Mouse (Mus musculus): ENCODE data around the gene Gm12166. TPM values are rescaled to one million over a fixed set of nuclear protein-coding genes. Genes with fewer than 3 reads are reported as not detected.

Gm12166 gene
- polyA plus RNA-seq, 1 experiment, result 9.4 TPM

GRCm38 (mm10) chr11:46041607-46042267, 10.4 kb downstream of the Gm12166 start:
- TF ChIP-seq POLR2A (IDR thresholded peaks at IDR 0.05; ENCODE audit: low read depth, low read length), result no peak
- TF ChIP-seq CTCF (IDR thresholded peaks at IDR 0.05; ENCODE audit: extremely low read depth, insufficient read depth, insufficient read length, insufficient replicate concordance), result no peak
- no peaks in the 10 kb centered on the region for H3K27me3 ChIP-seq (ENCODE audit: control insufficient read depth, insufficient read depth, low read length)
- H3K36me3 ChIP-seq (ENCODE audit: control insufficient read depth, insufficient read depth, low read length), result no peaks in the 10 kb centered on the region
- no peak overlapping the region for H3K4me3 ChIP-seq (ENCODE audit: extremely low read depth, insufficient read depth, insufficient read length)
- DNase-seq (ENCODE audit: low read depth in 1 of 2, low spot score in 2 of 2), result no peak
- H3K27ac ChIP-seq (ENCODE audit: insufficient read depth, low read length), result no peak overlapping the region
- 72% methylated on average over 12 of the region's 12 CpGs for WGBS
- H3K4me1 ChIP-seq (ENCODE audit: control insufficient read depth, insufficient read depth, insufficient read length), result no peaks in the 10 kb centered on the region

GRCm38 (mm10) chr11:46040841-46041556, 11.1 kb downstream of the Gm12166 start:
- Histone ChIP-seq H3K36me3 (ENCODE audit: control insufficient read depth, insufficient read depth, low read length) (no peaks in the 10 kb centered on the region), H3K27ac (ENCODE audit: insufficient read depth, low read length) (no peak overlapping the region), H3K4me1 (ENCODE audit: control insufficient read depth, insufficient read depth, insufficient read length) (no peaks in the 10 kb centered on the region), H3K27me3 (ENCODE audit: control insufficient read depth, insufficient read depth, low read length) (no peaks in the 10 kb centered on the region), H3K4me3 (ENCODE audit: extremely low read depth, insufficient read depth, insufficient read length) (no peak overlapping the region)
- 81% methylated on average over 9 of the region's 9 CpGs for WGBS
- TF ChIP-seq CTCF (IDR thresholded peaks at IDR 0.05; ENCODE audit: extremely low read depth, insufficient read depth, insufficient read length, insufficient replicate concordance) (no peak), POLR2A (IDR thresholded peaks at IDR 0.05; ENCODE audit: low read depth, low read length) (no peak)
- no peak for DNase-seq (ENCODE audit: low read depth in 1 of 2, low spot score in 2 of 2)

- TF ChIP-seq POLR2A (IDR thresholded peaks at IDR 0.05; ENCODE audit: low read depth, low read length) (no peak), CTCF (IDR thresholded peaks at IDR 0.05; ENCODE audit: extremely low read depth, insufficient read depth, insufficient read length, insufficient replicate concordance) (no peak)
- no peaks in the 10 kb centered on the region for H3K36me3 ChIP-seq (ENCODE audit: control insufficient read depth, insufficient read depth, low read length)
- 50% methylated on average over 11 of the region's 11 CpGs for WGBS
- no peaks in the 10 kb centered on the region for H3K4me1 ChIP-seq (ENCODE audit: control insufficient read depth, insufficient read depth, insufficient read length)
- H3K4me3 ChIP-seq (ENCODE audit: extremely low read depth, insufficient read depth, insufficient read length), result no peak overlapping the region
- no peak overlapping the region for H3K27ac ChIP-seq (ENCODE audit: insufficient read depth, low read length)
- DNase-seq (ENCODE audit: low read depth in 1 of 2, low spot score in 2 of 2), result no peak
- no peaks in the 10 kb centered on the region for H3K27me3 ChIP-seq (ENCODE audit: control insufficient read depth, insufficient read depth, low read length)
Measured at GRCm38 (mm10) chr11:46039335-46039734, 12.8 kb downstream of the Gm12166 start.

GRCm38 (mm10) chr11:46038901-46039300, 13.2 kb downstream of the Gm12166 start:
- no peak overlapping the region for H3K27ac ChIP-seq (ENCODE audit: insufficient read depth, low read length)
- no peak overlapping the region for H3K4me3 ChIP-seq (ENCODE audit: extremely low read depth, insufficient read depth, insufficient read length)
- WGBS, result 76% methylated on average over 15 of the region's 15 CpGs
- no peak for TF ChIP-seq CTCF (IDR thresholded peaks at IDR 0.05; ENCODE audit: extremely low read depth, insufficient read depth, insufficient read length, insufficient replicate concordance)
- TF ChIP-seq POLR2A (IDR thresholded peaks at IDR 0.05; ENCODE audit: low read depth, low read length), result no peak
- H3K27me3 ChIP-seq (ENCODE audit: control insufficient read depth, insufficient read depth, low read length), result no peaks in the 10 kb centered on the region
- H3K4me1 ChIP-seq (ENCODE audit: control insufficient read depth, insufficient read depth, insufficient read length), result no peaks in the 10 kb centered on the region
- no peak for DNase-seq (ENCODE audit: low read depth in 1 of 2, low spot score in 2 of 2)
- H3K36me3 ChIP-seq (ENCODE audit: control insufficient read depth, insufficient read depth, low read length), result no peaks in the 10 kb centered on the region

- TF ChIP-seq POLR2A (IDR thresholded peaks at IDR 0.05; ENCODE audit: low read depth, low read length) (no peak), CTCF (IDR thresholded peaks at IDR 0.05; ENCODE audit: extremely low read depth, insufficient read depth, insufficient read length, insufficient replicate concordance) (no peak)
- H3K4me1 ChIP-seq (ENCODE audit: control insufficient read depth, insufficient read depth, insufficient read length), result no peaks in the 10 kb centered on the region
- H3K4me3 ChIP-seq (ENCODE audit: extremely low read depth, insufficient read depth, insufficient read length), result no peak overlapping the region
- no peak for DNase-seq (ENCODE audit: low read depth in 1 of 2, low spot score in 2 of 2)
- H3K36me3 ChIP-seq (ENCODE audit: control insufficient read depth, insufficient read depth, low read length), result no peaks in the 10 kb centered on the region
- 97% methylated on average over 10 of the region's 10 CpGs for WGBS
- no peak overlapping the region for H3K27ac ChIP-seq (ENCODE audit: insufficient read depth, low read length)
- no peaks in the 10 kb centered on the region for H3K27me3 ChIP-seq (ENCODE audit: control insufficient read depth, insufficient read depth, low read length)
Measured at GRCm38 (mm10) chr11:46036374-46036773, 15.7 kb downstream of the Gm12166 start.

- no peak overlapping the region for H3K4me3 ChIP-seq (ENCODE audit: extremely low read depth, insufficient read depth, insufficient read length)
- no peaks in the 10 kb centered on the region for H3K36me3 ChIP-seq (ENCODE audit: control insufficient read depth, insufficient read depth, low read length)
- H3K27me3 ChIP-seq (ENCODE audit: control insufficient read depth, insufficient read depth, low read length), result no peaks in the 10 kb centered on the region
- TF ChIP-seq POLR2A (IDR thresholded peaks at IDR 0.05; ENCODE audit: low read depth, low read length) (no peak), CTCF (IDR thresholded peaks at IDR 0.05; ENCODE audit: extremely low read depth, insufficient read depth, insufficient read length, insufficient replicate concordance) (no peak)
- H3K27ac ChIP-seq (ENCODE audit: insufficient read depth, low read length), result no peak overlapping the region
- 70% methylated on average over 7 of the region's 7 CpGs for WGBS
- DNase-seq (ENCODE audit: low read depth in 1 of 2, low spot score in 2 of 2), result no peak
- no peaks in the 10 kb centered on the region for H3K4me1 ChIP-seq (ENCODE audit: control insufficient read depth, insufficient read depth, insufficient read length)
Measured at GRCm38 (mm10) chr11:46032956-46033355, 19.2 kb downstream of the Gm12166 start.

GRCm38 (mm10) chr11:46031470-46031869, 20.7 kb downstream of the Gm12166 start:
- TF ChIP-seq POLR2A (IDR thresholded peaks at IDR 0.05; ENCODE audit: low read depth, low read length) (no peak), CTCF (IDR thresholded peaks at IDR 0.05; ENCODE audit: extremely low read depth, insufficient read depth, insufficient read length, insufficient replicate concordance) (no peak)
- 45% methylated on average over 3 of the region's 3 CpGs for WGBS

More at GRCm38 (mm10) chr11:46031470-46031869, 20.7 kb downstream of the Gm12166 start:
- Histone ChIP-seq H3K4me1 (ENCODE audit: control insufficient read depth, insufficient read depth, insufficient read length) (no peaks in the 10 kb centered on the region), H3K27me3 (ENCODE audit: control insufficient read depth, insufficient read depth, low read length) (no peaks in the 10 kb centered on the region), H3K4me3 (ENCODE audit: extremely low read depth, insufficient read depth, insufficient read length) (no peak overlapping the region), H3K36me3 (ENCODE audit: control insufficient read depth, insufficient read depth, low read length) (no peaks in the 10 kb centered on the region), H3K27ac (ENCODE audit: insufficient read depth, low read length) (no peak overlapping the region)
- DNase-seq (ENCODE audit: low read depth in 1 of 2, low spot score in 2 of 2), result no peak
